ENCODE assay signal across 9 mouse cellular contexts in genomic region chr17:78400130-78400840, GRCm38 (mm10). TPM values are rescaled to one million over a fixed set of nuclear protein-coding genes. Genes with fewer than 3 reads are reported as not detected.
DNase-seq lines count a peak whose midpoint lies in the region; ATAC-seq and TF ChIP-seq lines count a peak whose summit lies in the region.
"Had no signal": no experiment of that assay in that cellular context is flagged by ENCODE, and none has a peak within 500 bp of the region (broad histone marks: within the 10 kb centered on the region; RNA-seq: fewer than 3 reads in every experiment).

No protein-coding gene starts in this region.

- DNase-seq in heart, adult 2 months: no peak
- DNase-seq in 3134 (ENCODE audit: extremely low read depth, insufficient read length, low spot score): peak; percentile 37
- DNase-seq in c-Kit-positive CD71-positive TER-119-positive erythroid progenitor cells, embryonic 14.5 days (ENCODE audit: low spot score): peak; percentile 53
- DNase-seq in forebrain, embryonic 14.5 days (ENCODE audit: low spot score): no peak
- DNase-seq in cerebellum, adult 2 months: no peak

- no peaks in the 10 kb centered on the region for H3K79me2 ChIP-seq in heart, adult 2 months (replicated peaks; ENCODE audit: control insufficient read depth, insufficient read depth, low read length)

- peak; percentile 81; the same call in 1 of the 2 replicates for ATAC-seq in heart, embryonic 11.5 days (replicated peaks; ENCODE audit: insufficient number of reproducible peaks, low FRiP score, low TSS enrichment)
- peak; percentile 52 for ATAC-seq in megakaryocyte, adult 5-6 weeks (ENCODE audit: poor library complexity, severe bottlenecking)
- no peak for ATAC-seq in forebrain, embryonic 14.5 days
- no peak for ATAC-seq in midbrain, embryonic 13.5 days
- ATAC-seq: Patski had no signal

- no peak overlapping the region for H3K9ac ChIP-seq in heart, embryonic 11.5 days (ENCODE audit: low read depth, low read length)
- no peak overlapping the region for H3K9ac ChIP-seq in heart, adult 2 months (ENCODE audit: low read depth, low read length)
- no peak overlapping the region for H3K9ac ChIP-seq in forebrain, embryonic 14.5 days (ENCODE audit: low read length)
- no peak overlapping the region for H3K9ac ChIP-seq in midbrain, embryonic 13.5 days (replicated peaks)

- H3K4me3 ChIP-seq in heart, embryonic 11.5 days (ENCODE audit: low read depth, low read length): no peak overlapping the region
- H3K4me3 ChIP-seq in heart, adult 2 months: no peak overlapping the region
- H3K4me3 ChIP-seq in forebrain, embryonic 14.5 days (ENCODE audit: low read depth, low read length): no peak overlapping the region
- H3K4me3 ChIP-seq in cerebellum, adult 2 months (replicated peaks; ENCODE audit: insufficient read depth, low read depth, low read length): no peak overlapping the region
- H3K4me3 ChIP-seq in midbrain, embryonic 13.5 days (replicated peaks): no peak overlapping the region

- TF ChIP-seq CTCF in heart, adult 2 months (IDR thresholded peaks at IDR 0.05): no peak
- no peak for TF ChIP-seq CTCF in cerebellum, adult 2 months (IDR thresholded peaks at IDR 0.05; ENCODE audit: borderline replicate concordance, insufficient read depth, low read depth, low read length)

- TF ChIP-seq EP300 in heart, adult 2 months (IDR thresholded peaks at IDR 0.05; ENCODE audit: insufficient read depth, low read depth, low read length): no peak

- H3K4me2 ChIP-seq in heart, embryonic 11.5 days: no peak overlapping the region
- H3K4me2 ChIP-seq in forebrain, embryonic 14.5 days (ENCODE audit: low read length): no peak overlapping the region
- no peak overlapping the region for H3K4me2 ChIP-seq in midbrain, embryonic 13.5 days (replicated peaks)

- no peaks in the 10 kb centered on the region for H3K9me3 ChIP-seq in heart, embryonic 11.5 days (replicated peaks; ENCODE audit: control insufficient read depth, low read length)
- H3K9me3 ChIP-seq in forebrain, embryonic 14.5 days (replicated peaks; ENCODE audit: control insufficient read depth, low read length): no peaks in the 10 kb centered on the region
- no peaks in the 10 kb centered on the region for H3K9me3 ChIP-seq in midbrain, embryonic 13.5 days

- 80% methylated on average over 12 of the region's 12 CpGs for WGBS in heart, embryonic 11.5 days (ENCODE audit: insufficient replicate concordance)
- WGBS in heart, adult 2 months: 66% methylated on average over 12 of the region's 12 CpGs
- 90% methylated on average over 12 of the region's 12 CpGs for WGBS in forebrain, embryonic 14.5 days
- WGBS in cerebellum, adult 2 months: 56% methylated on average over 12 of the region's 12 CpGs
- WGBS in midbrain, embryonic 13.5 days: 89% methylated on average over 12 of the region's 12 CpGs

- no peaks in the 10 kb centered on the region for H3K27me3 ChIP-seq in heart, embryonic 11.5 days (ENCODE audit: control insufficient read depth, insufficient read depth, low read length)
- H3K27me3 ChIP-seq in heart, adult 2 months (ENCODE audit: control insufficient read depth, insufficient read depth, low read length): no peaks in the 10 kb centered on the region
- no peaks in the 10 kb centered on the region for H3K27me3 ChIP-seq in forebrain, embryonic 14.5 days (replicated peaks; ENCODE audit: control insufficient read depth, insufficient read depth, low read length)
- no peaks in the 10 kb centered on the region for H3K27me3 ChIP-seq in cerebellum, adult 2 months (ENCODE audit: control insufficient read depth, insufficient read depth, low read length)
- no peaks in the 10 kb centered on the region for H3K27me3 ChIP-seq in midbrain, embryonic 13.5 days
- H3K27me3 ChIP-seq: Patski had no signal

- no peak for TF ChIP-seq POLR2A in heart, adult 2 months (IDR thresholded peaks at IDR 0.05; ENCODE audit: insufficient read depth, low read depth, low read length)
- no peak for TF ChIP-seq POLR2A in cerebellum, adult 2 months (IDR thresholded peaks at IDR 0.05; ENCODE audit: borderline replicate concordance, insufficient read depth, low read length)

- H3K36me3 ChIP-seq in heart, embryonic 11.5 days (ENCODE audit: control insufficient read depth, insufficient read depth, low read length): no peaks in the 10 kb centered on the region
- H3K36me3 ChIP-seq in heart, adult 2 months (ENCODE audit: control insufficient read depth, insufficient read depth, low read length): peaks cover 43% of the 10 kb centered on the region
- 0 out of 2 replicates have a peak, but pooled peaks cover 5% of the 10 kb centered on the region for H3K36me3 ChIP-seq in forebrain, embryonic 14.5 days (ENCODE audit: control insufficient read depth, insufficient read depth, low read length)
- peaks cover 19% of the 10 kb centered on the region; the same call in 1 of the 2 replicates for H3K36me3 ChIP-seq in midbrain, embryonic 13.5 days

- peaks cover 9% of the 10 kb centered on the region for H3K4me1 ChIP-seq in heart, embryonic 11.5 days (ENCODE audit: control insufficient read depth, insufficient read depth, low read length)
- H3K4me1 ChIP-seq in heart, adult 2 months (ENCODE audit: control insufficient read depth, insufficient read depth, low read length): peaks cover 19% of the 10 kb centered on the region
- no peaks in the 10 kb centered on the region for H3K4me1 ChIP-seq in forebrain, embryonic 14.5 days (ENCODE audit: control insufficient read depth, insufficient read depth, low read length)
- H3K4me1 ChIP-seq in cerebellum, adult 2 months (ENCODE audit: control insufficient read depth, insufficient read depth, low read length): peaks cover 30% of the 10 kb centered on the region
- peaks cover 6% of the 10 kb centered on the region for H3K4me1 ChIP-seq in midbrain, embryonic 13.5 days (replicated peaks)

- intact Hi-C loops in heart, adult 2 months (cut with DNase I): loop anchor here (2.0 kb wide), 1 partner anchor 19 kb away; the partner anchor contains the start of gene Fez2

- no peak overlapping the region for H3K27ac ChIP-seq in heart, embryonic 11.5 days (ENCODE audit: low read depth, low read length)
- H3K27ac ChIP-seq in heart, adult 2 months: no peak overlapping the region; the same call in 1 of the 2 replicates
- H3K27ac ChIP-seq in forebrain, embryonic 14.5 days (ENCODE audit: low read depth, low read length): no peak overlapping the region
- no peak overlapping the region for H3K27ac ChIP-seq in cerebellum, adult 2 months (ENCODE audit: insufficient read depth, low read length)
- H3K27ac ChIP-seq in midbrain, embryonic 13.5 days: no peak overlapping the region

RNA-seq across cellular contexts. Expression of gene Fez2, which starts 17.7 kb away (rescaled TPM):
- polyA plus RNA-seq in heart, embryonic 11.5 days (2014; fragmentation: Nextera tagmentation; extraction: Ambion mirVana): 43.5 and 55.5 TPM in 2 replicates
- total RNA-seq in heart, adult 2 months (2021): 10 to 100 TPM; 76.7 to 80.1 TPM
- 50.4 and 79.4 TPM in 2 replicates for polyA plus RNA-seq in heart, adult 2 months (2012; rRNA removed)
- total RNA-seq in megakaryocyte, adult 5-6 weeks (2015): 11.4 and 12.8 TPM in 2 replicates
- total RNA-seq in megakaryocyte, adult 5-6 weeks (2017): 21.5 and 22.8 TPM in 2 replicates
- polyA plus RNA-seq in forebrain, embryonic 14.5 days (2014; fragmentation: Nextera tagmentation; extraction: Ambion mirVana): 42.6 and 45.2 TPM in 2 replicates
- polyA plus RNA-seq in cerebellum, adult 2 months (2012; rRNA removed): 90.4 and 91.6 TPM in 2 replicates
- polyA plus RNA-seq in midbrain, embryonic 13.5 days (2015; fragmentation: Nextera tagmentation; extraction: Ambion mirVana): 35.3 and 38.1 TPM in 2 replicates

Comparison
In these comparisons a context has a peak if more than half of its experiments do, and no peak if none do; other contexts are left out.
1. ATAC-seq: peak in heart, embryonic 11.5 days (single experiment) and megakaryocyte, adult 5-6 weeks (single experiment); none in forebrain, embryonic 14.5 days (single experiment) and midbrain, embryonic 13.5 days (single experiment).
2. DNase-seq: peak in 3134 (single experiment) and c-Kit-positive CD71-positive TER-119-positive erythroid progenitor cells, embryonic 14.5 days (single experiment); none in heart, adult 2 months (0 of 2), forebrain, embryonic 14.5 days (single experiment) and cerebellum, adult 2 months (0 of 2).